Mouse (Mus musculus) pancreas, adult 10 weeks (tissue): ENCODE data around the gene Irf2bpl. TPM values are rescaled to one million over a fixed set of nuclear protein-coding genes. Genes with fewer than 3 reads are reported as not detected.

ENCODE experiments used
- polyA plus RNA-seq: library from polyadenylated mRNA; stranded (reverse); fragments of 350-450 nt; fragmentation: Illumina TruSeq; extraction: RNeasy Lipid Tissue Mini Kit (QIAGEN cat#74804); gene quantifications from one replicate; pipeline ENCODE4 v1.2.3, GENCODE M21; 2015; ENCODE audit warnings: low read depth, low replicate concordance; ENCODE audit not compliant: insufficient read depth

Irf2bpl gene
- 6.2 TPM for polyA plus RNA-seq

GRCm38 (mm10) chr12:86884197-86885058 is at the start of gene Irf2bpl:
Gene Irf2bpl (minus strand): TSS chr12:86884798.

Other genes starting within 250 kb of the Irf2bpl start
- 1.6 TPM for gene Vash1, start 206.1 kb downstream of the Irf2bpl start, polyA plus RNA-seq
- 1.7 TPM for gene Angel1, start 158.3 kb downstream of the Irf2bpl start, polyA plus RNA-seq
- gene Lrrc74a, start 150.4 kb downstream of the Irf2bpl start, polyA plus RNA-seq = not detected
- gene Cipc, start 62.2 kb upstream of the Irf2bpl start, polyA plus RNA-seq = 3.3 TPM
- 0.46 TPM for gene Zdhhc22, start 105.6 kb upstream of the Irf2bpl start, polyA plus RNA-seq
- 0.52 TPM for gene Tmem63c, start 136.5 kb upstream of the Irf2bpl start, polyA plus RNA-seq
- 1.0 TPM for gene Ngb, start 217.7 kb upstream of the Irf2bpl start, polyA plus RNA-seq